Mouse (Mus musculus) heart, adult 2 months (tissue): ENCODE data around the gene Vstm5. TPM values are rescaled to one million over a fixed set of nuclear protein-coding genes. Genes with fewer than 3 reads are reported as not detected.

Source experiments
- DNase-seq, 2 experiments: peaks; one replicate each; pipeline ENCODE4 v3.0.0; 2021
- H3K27ac ChIP-seq: fragments of 200-600 bp; 2 replicates; pipeline ENCODE4 v1.8.1; 2022
- H3K27me3 ChIP-seq: fragments of 200-500 bp; 2 replicates; pipeline ENCODE4 v1.6.1; 2012; ENCODE audit warnings: mild to moderate bottlenecking, low read length, inconsistent platforms, mixed read lengths; ENCODE audit not compliant: control insufficient read depth, insufficient read depth
- H3K36me3 ChIP-seq: fragments of 200-500 bp; 2 replicates; pipeline ENCODE4 v1.6.1; 2012; ENCODE audit warnings: low read length, inconsistent platforms; ENCODE audit not compliant: control insufficient read depth, insufficient read depth
- H3K4me1 ChIP-seq: fragments of 200-500 bp; 2 replicates; pipeline ENCODE4 v1.6.1; 2011; ENCODE audit warnings: low read length; ENCODE audit not compliant: control insufficient read depth, insufficient read depth
- H3K4me3 ChIP-seq: fragments of 200-600 bp; 2 replicates; pipeline ENCODE4 v1.8.1; 2022
- H3K79me2 ChIP-seq: fragments of 200-500 bp; replicated peaks from 2 replicates; pipeline ENCODE4 v1.6.1; 2012; ENCODE audit warnings: mild to moderate bottlenecking, inconsistent platforms, low read length, moderate library complexity, mixed read lengths; ENCODE audit not compliant: control insufficient read depth, insufficient read depth
- H3K9ac ChIP-seq: fragments of 200-500 bp; 2 replicates; pipeline ENCODE4 v1.6.1; 2012; ENCODE audit warnings: low read depth, mild to moderate bottlenecking, control low read depth, inconsistent platforms, low read length, mixed read lengths
- CTCF ChIP-seq: fragments of 200-600 bp; IDR thresholded peaks from 2 replicates; pipeline ENCODE4 v1.8.1; 2022; ENCODE audit warnings: antibody characterized with exemption, mild to moderate bottlenecking, moderate library complexity
- EP300 ChIP-seq: fragments of 200-500 bp; IDR thresholded peaks from 2 replicates; pipeline ENCODE4 v1.6.1; 2011; ENCODE audit warnings: low read depth, low read length, control low read depth; ENCODE audit not compliant: insufficient read depth
- POLR2A ChIP-seq: fragments of 200-500 bp; IDR thresholded peaks from 2 replicates; pipeline ENCODE4 v1.6.1; 2011; ENCODE audit warnings: mild to moderate bottlenecking, low read depth, low read length, control low read depth; ENCODE audit not compliant: insufficient read depth
- WGBS: fragments of 180-500 bp; shearing (Covaris S2); methylation state at CpG from one replicate; pipeline ENCODE4 v1.1.7; 2018; 5-methylcytosine and 5-hydroxymethylcytosine counted together
- intact Hi-C: fragments of 180-260 bp; cut with DNase I; formaldehyde crosslinking; loops from one replicate; pipeline ENCODE4 v1.15.1; 2025
- polyA plus RNA-seq: library from polyadenylated mRNA; depleted of rRNA; stranded (reverse); fragments of >200 nt; gene quantifications from 2 replicates; pipeline ENCODE4 v1.2.3, GENCODE M21; 2012
- total RNA-seq, 2 experiments: library from RNA; stranded (reverse); gene quantifications; 2 replicates each; pipeline ENCODE4 v1.2.3; 2021

The Vstm5 gene
- total and polyA plus RNA-seq, 3 experiments = 0.23 to 0.32 (median 0.31) TPM

GRCm38 (mm10) chr9:15240006-15240405, 1.2 kb downstream of the Vstm5 start:
- H3K36me3 ChIP-seq = no peaks in the 10 kb centered on the region
- H3K9ac ChIP-seq = no peak overlapping the region
- 93% methylated on average over 6 of the region's 6 CpGs for WGBS
- H3K79me2 ChIP-seq = no peaks in the 10 kb centered on the region
- DNase-seq = no peak
- no peak for TF ChIP-seq POLR2A
- TF ChIP-seq EP300 = no peak
- H3K27ac ChIP-seq = no peak overlapping the region
- intact Hi-C loops = no loop called here
- H3K4me1 ChIP-seq = peaks cover 4% of the 10 kb centered on the region
- peaks cover 2% of the 10 kb centered on the region; the same call in 1 of the 2 replicates for H3K27me3 ChIP-seq
- H3K4me3 ChIP-seq = no peak overlapping the region

GRCm38 (mm10) chr9:15240863-15241595, 2.2 kb downstream of the Vstm5 start:
- DNase-seq = no peak
- H3K4me1 ChIP-seq = peaks cover 4% of the 10 kb centered on the region
- WGBS = 68% methylated on average over 6 of the region's 6 CpGs
- H3K36me3 ChIP-seq = no peaks in the 10 kb centered on the region
- intact Hi-C loops = no loop called here
- no peak overlapping the region for H3K4me3 ChIP-seq
- H3K9ac ChIP-seq = no peak overlapping the region
- H3K27me3 ChIP-seq = peaks cover 2% of the 10 kb centered on the region; the same call in 1 of the 2 replicates
- TF ChIP-seq POLR2A (no peak), CTCF (no peak), EP300 (no peak)
- no peaks in the 10 kb centered on the region for H3K79me2 ChIP-seq
- H3K27ac ChIP-seq = no peak overlapping the region

- Histone ChIP-seq H3K9ac (no peak overlapping the region), H3K79me2 (no peaks in the 10 kb centered on the region), H3K27ac (no peak overlapping the region), H3K27me3 (peaks cover 2% of the 10 kb centered on the region; the same call in 1 of the 2 replicates), H3K4me1 (peaks cover 4% of the 10 kb centered on the region), H3K4me3 (no peak overlapping the region), H3K36me3 (no peaks in the 10 kb centered on the region)
- intact Hi-C loops = no loop called here
- WGBS = 45% methylated on average over 9 of the region's 9 CpGs
- TF ChIP-seq POLR2A = no peak
- peak; percentile 63 for TF ChIP-seq CTCF
- DNase-seq = peak; percentile 31 to 43
Observed at GRCm38 (mm10) chr9:15241596-15241939, 2.7 kb downstream of the Vstm5 start.

- intact Hi-C loops = no loop called here
- peak in 1 of 2 experiments; percentile 2 for DNase-seq
- H3K27me3 ChIP-seq = peaks cover 2% of the 10 kb centered on the region; the same call in 1 of the 2 replicates
- H3K79me2 ChIP-seq = no peaks in the 10 kb centered on the region
- TF ChIP-seq EP300 = no peak
- no peak for TF ChIP-seq POLR2A
- TF ChIP-seq CTCF = no peak
- no peak overlapping the region for H3K9ac ChIP-seq
- H3K36me3 ChIP-seq = no peaks in the 10 kb centered on the region
- peaks cover 4% of the 10 kb centered on the region for H3K4me1 ChIP-seq
- no peak overlapping the region for H3K27ac ChIP-seq
- WGBS = 87% methylated on average over 1 of the region's 1 CpGs
- H3K4me3 ChIP-seq = no peak overlapping the region
Observed at GRCm38 (mm10) chr9:15242130-15242529, 3.3 kb downstream of the Vstm5 start.

GRCm38 (mm10) chr9:15245319-15246075, 6.7 kb downstream of the Vstm5 start:
- TF ChIP-seq EP300 (no peak), CTCF (no peak), POLR2A (no peak)
- Histone ChIP-seq H3K79me2 (no peaks in the 10 kb centered on the region), H3K27ac (no peak overlapping the region), H3K27me3 (no peaks in the 10 kb centered on the region), H3K4me3 (no peak overlapping the region), H3K4me1 (no peaks in the 10 kb centered on the region), H3K9ac (no peak overlapping the region), H3K36me3 (no peaks in the 10 kb centered on the region)
- intact Hi-C loops = no loop called here
- 68% methylated on average over 14 of the region's 14 CpGs for WGBS
- no peak for DNase-seq

GRCm38 (mm10) chr9:15250376-15250775, 11.5 kb downstream of the Vstm5 start:
- Histone ChIP-seq H3K36me3 (no peaks in the 10 kb centered on the region), H3K27me3 (no peaks in the 10 kb centered on the region), H3K79me2 (no peaks in the 10 kb centered on the region), H3K27ac (no peak overlapping the region), H3K4me3 (no peak overlapping the region), H3K4me1 (no peaks in the 10 kb centered on the region), H3K9ac (no peak overlapping the region)
- TF ChIP-seq EP300 = no peak
- TF ChIP-seq CTCF = no peak
- no peak for TF ChIP-seq POLR2A
- intact Hi-C loops = no loop called here
- DNase-seq = no peak
- WGBS = 47% methylated on average over 7 of the region's 7 CpGs
